16 mouse cellular contexts compared by ENCODE assay signal in genomic region chr12:36681779-36682178, GRCm38 (mm10).
"Had no signal": no experiment of that assay in that cellular context is flagged by ENCODE, and none has a peak within 500 bp of the region (broad histone marks: within the 10 kb centered on the region; RNA-seq: fewer than 3 reads in every experiment).

No protein-coding gene starts in this region.

- ATAC-seq: midbrain, embryonic 16.5 days had no signal

- H3K27me3 ChIP-seq: limb, embryonic 13.5 days; liver, embryonic 15.5 days; megakaryocyte, embryonic 14.5 days; stomach, embryonic 15.5 days had no signal

- H3K4me2 ChIP-seq: limb, embryonic 13.5 days; liver, embryonic 15.5 days; lung, embryonic 14.5 days; midbrain, embryonic 11.5 days; stomach, embryonic 15.5 days had no signal

- H3K27ac ChIP-seq: limb, embryonic 13.5 days; liver, embryonic 15.5 days; macrophage; stomach, embryonic 15.5 days had no signal

- H3K9me3 ChIP-seq: limb, embryonic 13.5 days; liver, embryonic 15.5 days; stomach, embryonic 15.5 days had no signal

- DNase-seq: kidney, adult 11 months; kidney, adult 9 months; kidney, postnatal 14 days; layer of hippocampus, postnatal 36 days; left cerebral cortex, postnatal 4 days; lung, embryonic 14.5 days; lung, postnatal 14 days; right cerebral cortex, postnatal 14 days; thymus, postnatal 14 days had no signal

- H3K4me3 ChIP-seq: limb, embryonic 13.5 days; liver, embryonic 15.5 days; megakaryocyte, embryonic 14.5 days; stomach, embryonic 15.5 days had no signal

- H3K36me3 ChIP-seq: limb, embryonic 13.5 days; liver, embryonic 15.5 days; stomach, embryonic 15.5 days had no signal

- H3K9ac ChIP-seq: limb, embryonic 13.5 days; liver, embryonic 15.5 days; lung, embryonic 14.5 days; stomach, embryonic 15.5 days had no signal

- H3K4me1 ChIP-seq: limb, embryonic 13.5 days; liver, embryonic 15.5 days; megakaryocyte, embryonic 14.5 days; stomach, embryonic 15.5 days had no signal
